Mouse (Mus musculus): ENCODE data around the gene Rab15. TPM values are rescaled to one million over a fixed set of nuclear protein-coding genes. Genes with fewer than 3 reads are reported as not detected.

The Rab15 gene
- polyA plus RNA-seq, 1 experiment: 0.13 TPM

GRCm38 (mm10) chr12:76778305-76779083 lies 44.2 kb downstream of the Rab15 start:
- Histone ChIP-seq H3K4me2 (ENCODE audit: low read depth) (no peak overlapping the region), H3K36me3 (ENCODE audit: control insufficient read depth, insufficient read depth) (no peaks in the 10 kb centered on the region), H3K79me2 (ENCODE audit: control insufficient read depth, insufficient read depth) (no peaks in the 10 kb centered on the region), H3ac (ENCODE audit: control insufficient read depth, insufficient read length) (no peak overlapping the region), H3K4me3 (no peak overlapping the region), H3K27me3 (ENCODE audit: control insufficient read depth, insufficient read depth, insufficient read length) (no peaks in the 10 kb centered on the region)
- no peak for TF ChIP-seq POLR2AphosphoS2 (IDR thresholded peaks at IDR 0.05; ENCODE audit: insufficient read length, low read depth)
- TF ChIP-seq MYOD1 (IDR thresholded peaks at IDR 0.05; ENCODE audit: control insufficient read depth in 1 of 3, insufficient read length in 2 of 3, low read depth in 2 of 3): no peak
- TF ChIP-seq TCF12 (IDR thresholded peaks at IDR 0.05; ENCODE audit: insufficient read depth, poor library complexity, severe bottlenecking): no peak
- TF ChIP-seq USF1 (IDR thresholded peaks at IDR 0.05; ENCODE audit: low read depth): no peak
- no peak for TF ChIP-seq MYOG (IDR thresholded peaks at IDR 0.05; ENCODE audit: control insufficient read depth in 1 of 3, insufficient read depth in 1 of 3, insufficient read length in 2 of 3, low read depth in 2 of 3)
- no peak for TF ChIP-seq POLR2A (IDR thresholded peaks at IDR 0.05; ENCODE audit: insufficient read length, low read depth)
- no peak for TF ChIP-seq SRF (IDR thresholded peaks at IDR 0.05; ENCODE audit: control insufficient read depth, insufficient read length, low read depth)

GRCm38 (mm10) chr12:76777845-76778244 lies 44.9 kb downstream of the Rab15 start:
- no peak for TF ChIP-seq MYOD1 (IDR thresholded peaks at IDR 0.05; ENCODE audit: control insufficient read depth in 1 of 3, insufficient read length in 2 of 3, low read depth in 2 of 3)
- TF ChIP-seq E2F4 (IDR thresholded peaks at IDR 0.05; ENCODE audit: insufficient read depth): no peak
- TF ChIP-seq MYOG (IDR thresholded peaks at IDR 0.05; ENCODE audit: control insufficient read depth in 1 of 3, insufficient read depth in 1 of 3, insufficient read length in 2 of 3, low read depth in 2 of 3): no peak
- no peak for TF ChIP-seq MAX (IDR thresholded peaks at IDR 0.05; ENCODE audit: low read depth)
- no peak for TF ChIP-seq CEBPB (IDR thresholded peaks at IDR 0.05; ENCODE audit: insufficient read depth, poor library complexity, severe bottlenecking)
- no peak for TF ChIP-seq USF1 (IDR thresholded peaks at IDR 0.05; ENCODE audit: low read depth)
- no peak for TF ChIP-seq REST (IDR thresholded peaks at IDR 0.05; ENCODE audit: insufficient read depth, insufficient read length)
- TF ChIP-seq TCF12 (IDR thresholded peaks at IDR 0.05; ENCODE audit: insufficient read depth, poor library complexity, severe bottlenecking): no peak
- no peaks in the 10 kb centered on the region for H3K27me3 ChIP-seq (ENCODE audit: control insufficient read depth, insufficient read depth, insufficient read length)
- H3K4me3 ChIP-seq: no peak overlapping the region
- no peaks in the 10 kb centered on the region for H3K79me2 ChIP-seq (ENCODE audit: control insufficient read depth, insufficient read depth)
- no peaks in the 10 kb centered on the region for H3K36me3 ChIP-seq (ENCODE audit: control insufficient read depth, insufficient read depth)
- no peak overlapping the region for H3K4me2 ChIP-seq (ENCODE audit: low read depth)
- no peak overlapping the region for H3ac ChIP-seq (ENCODE audit: control insufficient read depth, insufficient read length)

GRCm38 (mm10) chr12:76776898-76777297 lies 45.8 kb downstream of the Rab15 start:
- Histone ChIP-seq H3K36me3 (ENCODE audit: control insufficient read depth, insufficient read depth) (no peaks in the 10 kb centered on the region), H3ac (ENCODE audit: control insufficient read depth, insufficient read length) (no peak overlapping the region), H3K79me2 (ENCODE audit: control insufficient read depth, insufficient read depth) (no peaks in the 10 kb centered on the region), H3K4me3 (no peak overlapping the region), H3K27me3 (ENCODE audit: control insufficient read depth, insufficient read depth, insufficient read length) (no peaks in the 10 kb centered on the region), H3K4me2 (ENCODE audit: low read depth) (no peak overlapping the region)
- TF ChIP-seq MYOG (IDR thresholded peaks at IDR 0.05; ENCODE audit: control insufficient read depth in 1 of 3, insufficient read depth in 1 of 3, insufficient read length in 2 of 3, low read depth in 2 of 3) (no peak), TCF12 (IDR thresholded peaks at IDR 0.05; ENCODE audit: insufficient read depth, poor library complexity, severe bottlenecking) (no peak), USF1 (IDR thresholded peaks at IDR 0.05; ENCODE audit: low read depth) (no peak), CEBPB (IDR thresholded peaks at IDR 0.05; ENCODE audit: insufficient read depth, poor library complexity, severe bottlenecking) (no peak), MYOD1 (IDR thresholded peaks at IDR 0.05; ENCODE audit: control insufficient read depth in 1 of 3, insufficient read length in 2 of 3, low read depth in 2 of 3) (no peak)

- TF ChIP-seq MYOG (IDR thresholded peaks at IDR 0.05; ENCODE audit: control insufficient read depth in 1 of 3, insufficient read depth in 1 of 3, insufficient read length in 2 of 3, low read depth in 2 of 3): no peak
- no peak for TF ChIP-seq TCF12 (IDR thresholded peaks at IDR 0.05; ENCODE audit: insufficient read depth, poor library complexity, severe bottlenecking)
- no peak for TF ChIP-seq USF1 (IDR thresholded peaks at IDR 0.05; ENCODE audit: low read depth)
- TF ChIP-seq MAX (IDR thresholded peaks at IDR 0.05; ENCODE audit: low read depth): no peak
- TF ChIP-seq POLR2AphosphoS2 (IDR thresholded peaks at IDR 0.05; ENCODE audit: insufficient read length, low read depth): no peak
- TF ChIP-seq SRF (IDR thresholded peaks at IDR 0.05; ENCODE audit: control insufficient read depth, insufficient read length, low read depth): no peak
These were observed 47.6 kb downstream of the Rab15 start for GRCm38 (mm10) chr12:76775132-76775531.

GRCm38 (mm10) chr12:76774652-76775051 lies 48.1 kb downstream of the Rab15 start:
- H3K79me2 ChIP-seq (ENCODE audit: control insufficient read depth, insufficient read depth): no peaks in the 10 kb centered on the region
- H3K4me3 ChIP-seq: no peak overlapping the region
- no peak overlapping the region for H3ac ChIP-seq (ENCODE audit: control insufficient read depth, insufficient read length)
- no peak overlapping the region for H3K4me2 ChIP-seq (ENCODE audit: low read depth)
- H3K27me3 ChIP-seq (ENCODE audit: control insufficient read depth, insufficient read depth, insufficient read length): no peaks in the 10 kb centered on the region
- no peaks in the 10 kb centered on the region for H3K36me3 ChIP-seq (ENCODE audit: control insufficient read depth, insufficient read depth)
- no peak for TF ChIP-seq MAX (IDR thresholded peaks at IDR 0.05; ENCODE audit: low read depth)
- no peak for TF ChIP-seq E2F4 (IDR thresholded peaks at IDR 0.05; ENCODE audit: insufficient read depth)
- TF ChIP-seq REST (IDR thresholded peaks at IDR 0.05; ENCODE audit: insufficient read depth, insufficient read length): no peak

More at GRCm38 (mm10) chr12:76775132-76775531, 47.6 kb downstream of the Rab15 start:
- H3K79me2 ChIP-seq (ENCODE audit: control insufficient read depth, insufficient read depth): no peaks in the 10 kb centered on the region
- H3K4me3 ChIP-seq: no peak overlapping the region
- H3ac ChIP-seq (ENCODE audit: control insufficient read depth, insufficient read length): no peak overlapping the region
- no peaks in the 10 kb centered on the region for H3K36me3 ChIP-seq (ENCODE audit: control insufficient read depth, insufficient read depth)
- no peaks in the 10 kb centered on the region for H3K27me3 ChIP-seq (ENCODE audit: control insufficient read depth, insufficient read depth, insufficient read length)
- H3K4me2 ChIP-seq (ENCODE audit: low read depth): no peak overlapping the region

All from myocyte (in vitro differentiated cells).